Mouse (Mus musculus) midbrain, embryonic 14.5 days (tissue): Measurements from ENCODE around the gene D430042O09Rik. TPM values are rescaled to one million over a fixed set of nuclear protein-coding genes. Genes with fewer than 3 reads are reported as not detected.
A peak's percentile ranks its signal among the peaks of the same experiment; 100 is the strongest.
"Not testable (repeated sequence)": the region's sequence is repeated elsewhere in the genome, so short reads cannot be mapped to it uniquely, and the experiment has no call there.

Experiments used
- ATAC-seq: fragments of 200-750 bp; cut with Nextera tagmentation; 2 replicates; pipeline ENCODE4 v1.8.0; 2017; ENCODE audit warnings: moderate number of reproducible peaks, moderate library complexity; ENCODE audit not compliant: low FRiP score, low TSS enrichment
- DNase-seq: peaks from one replicate; pipeline ENCODE4 v3.0.0-alpha.2; 2015
- H3K27ac ChIP-seq: fragments of 300-500 bp; sonication (generic); replicated peaks from 2 replicates; pipeline ENCODE4 v1.5.1; 2014; ENCODE audit warnings: mild to moderate bottlenecking, low read depth, low read length, moderate library complexity
- H3K27me3 ChIP-seq: fragments of 300-500 bp; sonication (generic); 2 replicates; pipeline ENCODE4 v1.6.1; 2014; ENCODE audit warnings: low read length, control low read depth, mixed read lengths; ENCODE audit not compliant: control insufficient read depth, insufficient read depth
- H3K36me3 ChIP-seq: fragments of 300-500 bp; sonication (generic); 2 replicates; pipeline ENCODE4 v1.6.1; 2014; ENCODE audit warnings: low read length, control low read depth; ENCODE audit not compliant: control insufficient read depth, insufficient read depth
- H3K4me1 ChIP-seq: fragments of 300-500 bp; sonication (generic); 2 replicates; pipeline ENCODE4 v1.6.1; 2014; ENCODE audit warnings: mild to moderate bottlenecking, antibody characterized with exemption, low read length, control low read depth; ENCODE audit not compliant: control insufficient read depth, insufficient read depth
- H3K4me2 ChIP-seq: fragments of 300-500 bp; sonication (generic); 2 replicates; pipeline ENCODE4 v1.6.1; 2014; ENCODE audit warnings: mild to moderate bottlenecking, low read length, moderate library complexity
- H3K4me3 ChIP-seq: fragments of 300-500 bp; sonication (generic); replicated peaks from 2 replicates; pipeline ENCODE4 v1.5.1; 2014; ENCODE audit warnings: low read depth, low read length
- H3K9ac ChIP-seq: fragments of 300-500 bp; sonication (generic); replicated peaks from 2 replicates; pipeline ENCODE4 v1.6.1; 2014; ENCODE audit warnings: mild to moderate bottlenecking, low read length, moderate library complexity
- H3K9me3 ChIP-seq: fragments of 300-500 bp; sonication (generic); 2 replicates; pipeline ENCODE4 v1.6.1; 2016; ENCODE audit warnings: low read length, control low read depth, mixed read lengths; ENCODE audit not compliant: control insufficient read depth
- WGBS: fragments of 180-500 bp; shearing (Covaris S2); extraction: QIAGEN DNeasy Blood & Tissue Kit; methylation state at CpG from one replicate; pipeline ENCODE4 v1.1.7; 2014; 5-methylcytosine and 5-hydroxymethylcytosine counted together
- polyA plus RNA-seq: library from polyadenylated mRNA; unstranded; fragments of >200 nt; fragmentation: Nextera tagmentation; extraction: Ambion mirVana; gene quantifications from 2 replicates; pipeline ENCODE4 v1.2.1, GENCODE M21; 2014

Gene D430042O09Rik
- polyA plus RNA-seq, 1 experiment from 2014 or later, result 8.7 TPM

DNA sequence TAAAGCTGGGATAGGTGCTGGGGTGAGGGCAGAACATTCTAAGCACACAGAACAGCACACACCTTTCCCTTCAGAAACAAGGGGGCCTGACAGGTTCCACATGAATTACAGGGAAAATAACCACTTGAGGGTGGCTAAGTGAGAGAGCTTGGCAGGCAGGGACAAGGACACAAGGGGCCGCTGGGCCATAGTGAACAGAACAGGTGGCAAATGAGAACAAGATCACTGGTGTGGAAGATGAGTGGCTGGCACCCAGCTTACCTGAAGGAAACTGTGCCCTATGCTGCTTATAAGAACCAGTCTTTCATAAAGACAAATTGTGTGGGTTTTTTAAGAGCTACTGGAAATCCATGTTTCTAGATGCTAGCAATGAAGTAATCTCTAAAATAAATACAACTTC is 4.9 kb upstream of the D430042O09Rik start:
- Histone ChIP-seq H3K9me3 (no peaks in the 10 kb centered on the region), H3K36me3 (peaks cover 66% of the 10 kb centered on the region), H3K4me3 (no peak overlapping the region), H3K9ac (no peak overlapping the region), H3K4me1 (peaks cover 21% of the 10 kb centered on the region), H3K4me2 (no peak overlapping the region), H3K27me3 (no peaks in the 10 kb centered on the region), H3K27ac (no peak overlapping the region)
- ATAC-seq (no peak), DNase-seq (no peak)
- WGBS, result 91% methylated on average over 1 of the region's 1 CpGs

DNA sequence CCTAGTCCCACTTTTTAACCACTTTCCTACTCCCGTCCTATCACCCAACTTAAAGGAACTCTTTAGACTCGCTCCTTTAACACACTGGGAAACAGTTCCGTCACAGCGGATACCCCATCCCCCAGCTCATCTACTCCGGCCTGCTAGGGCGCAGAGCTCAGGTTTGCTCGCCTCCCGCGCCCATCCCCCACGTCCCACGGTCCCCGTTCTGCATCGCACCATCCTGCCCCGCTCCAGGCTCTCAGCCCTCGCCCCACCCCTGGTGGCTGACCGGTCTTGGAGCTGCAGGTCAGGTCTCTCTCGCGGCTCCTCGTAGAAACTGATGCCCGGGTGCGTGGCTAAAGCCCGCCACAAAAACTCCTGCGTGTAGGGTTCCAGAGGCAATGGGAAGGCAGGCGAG is 502 bp upstream of the D430042O09Rik start:
- H3K4me2 ChIP-seq, result peak overlapping the region; percentile 79
- peak overlapping the region; percentile 91 for H3K27ac ChIP-seq
- H3K9me3 ChIP-seq, result no peaks in the 10 kb centered on the region
- H3K4me1 ChIP-seq, result peaks cover 31% of the 10 kb centered on the region
- peak overlapping the region; percentile 86 for H3K9ac ChIP-seq
- under 1% methylated on average over 24 of the region's 24 CpGs for WGBS
- ATAC-seq, result peak; percentile 84
- H3K36me3 ChIP-seq, result peaks cover 23% of the 10 kb centered on the region
- no peaks in the 10 kb centered on the region for H3K27me3 ChIP-seq
- peak; percentile 75 for DNase-seq
- peak overlapping the region; percentile 80 for H3K4me3 ChIP-seq

DNA sequence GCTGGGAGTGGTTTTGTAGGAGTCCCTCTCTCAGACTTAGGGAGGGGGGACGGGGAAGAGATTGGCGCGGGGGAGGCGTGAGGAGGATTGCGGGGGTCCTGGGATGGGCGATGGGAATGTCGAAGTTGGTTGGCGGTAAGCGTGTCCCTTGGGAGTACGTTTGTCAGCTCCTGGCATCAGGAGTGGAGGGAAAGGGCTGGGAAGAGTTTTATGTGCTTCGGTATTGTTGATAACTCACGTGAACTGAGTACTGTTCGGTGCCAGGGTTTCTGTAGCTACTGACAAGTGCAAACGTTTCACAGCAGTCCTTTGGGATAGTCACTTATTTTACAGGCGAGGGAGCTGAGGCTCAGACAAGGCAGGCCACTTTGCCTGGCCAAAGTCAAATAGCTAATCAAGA is 412 bp downstream of the D430042O09Rik start:
- no peak for ATAC-seq
- H3K27me3 ChIP-seq, result no peaks in the 10 kb centered on the region
- H3K4me2 ChIP-seq, result peak overlapping the region; percentile 79
- peak overlapping the region; percentile 80 for H3K4me3 ChIP-seq
- H3K36me3 ChIP-seq, result peaks cover 14% of the 10 kb centered on the region
- H3K9ac ChIP-seq, result peak overlapping the region; percentile 69
- WGBS, result under 1% methylated on average over 15 of the region's 15 CpGs
- peaks cover 31% of the 10 kb centered on the region for H3K4me1 ChIP-seq
- peak; percentile 55 for DNase-seq
- no peaks in the 10 kb centered on the region for H3K9me3 ChIP-seq
- H3K27ac ChIP-seq, result peak overlapping the region; percentile 91

DNA sequence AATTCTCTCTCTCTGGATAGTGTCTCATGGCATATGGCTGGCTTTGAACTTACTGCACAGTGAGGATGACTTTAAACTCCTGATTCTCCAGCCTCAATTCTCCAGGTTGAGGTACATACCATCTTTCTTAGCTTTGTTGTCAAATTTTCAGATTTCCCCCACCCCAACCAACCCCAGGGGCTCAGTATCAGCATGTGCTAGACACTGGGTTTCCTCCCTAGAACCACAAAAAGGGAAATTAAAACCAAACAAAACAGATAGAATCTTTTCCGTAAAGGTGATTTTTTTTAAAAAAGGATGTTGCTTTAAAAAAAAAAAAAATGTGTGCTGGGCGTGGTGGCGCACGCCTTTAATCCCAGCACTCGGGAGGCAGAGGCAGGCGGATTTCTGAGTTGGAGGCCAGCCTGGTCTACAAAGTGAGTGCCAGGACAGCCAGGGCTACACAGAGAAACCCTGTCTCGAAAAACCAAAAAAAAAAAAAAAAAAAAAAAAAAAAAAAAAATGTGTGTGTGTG is 5.9 kb downstream of the D430042O09Rik start:
- H3K4me2 ChIP-seq, H3K4me3 ChIP-seq, DNase-seq, H3K4me1 ChIP-seq, H3K9me3 ChIP-seq, ATAC-seq, H3K36me3 ChIP-seq, H3K9ac ChIP-seq, H3K27me3 ChIP-seq, H3K27ac ChIP-seq: not testable (repeated sequence)
- WGBS, result 93% methylated on average over 6 of the region's 7 CpGs

DNA sequence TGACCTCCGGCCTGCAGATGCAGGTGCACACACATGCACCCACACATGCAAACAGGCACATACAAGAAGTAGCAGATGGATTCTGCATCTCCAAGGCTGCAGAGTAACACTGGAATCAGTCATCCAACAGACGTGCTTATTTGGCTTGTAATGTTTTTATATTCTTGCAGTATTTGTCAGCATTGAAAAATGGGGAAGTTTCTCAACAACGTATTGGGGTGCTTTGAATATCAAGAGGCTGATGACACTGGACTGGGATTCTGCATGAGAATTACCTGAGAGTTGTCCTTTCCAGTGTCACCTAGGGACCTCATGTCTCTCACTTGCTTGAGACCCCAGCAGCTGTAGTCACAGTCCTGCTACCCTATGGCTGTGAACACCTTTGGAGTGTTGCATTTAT is 7.1 kb downstream of the D430042O09Rik start:
- no peak overlapping the region for H3K4me3 ChIP-seq
- DNase-seq, result no peak
- H3K9me3 ChIP-seq, result no peaks in the 10 kb centered on the region
- WGBS, result 89% methylated on average over 3 of the region's 3 CpGs
- no peaks in the 10 kb centered on the region for H3K27me3 ChIP-seq
- H3K4me1 ChIP-seq, result no peaks in the 10 kb centered on the region
- ATAC-seq, result no peak
- no peak overlapping the region for H3K9ac ChIP-seq
- no peak overlapping the region for H3K4me2 ChIP-seq
- no peaks in the 10 kb centered on the region for H3K36me3 ChIP-seq
- no peak overlapping the region for H3K27ac ChIP-seq

DNA sequence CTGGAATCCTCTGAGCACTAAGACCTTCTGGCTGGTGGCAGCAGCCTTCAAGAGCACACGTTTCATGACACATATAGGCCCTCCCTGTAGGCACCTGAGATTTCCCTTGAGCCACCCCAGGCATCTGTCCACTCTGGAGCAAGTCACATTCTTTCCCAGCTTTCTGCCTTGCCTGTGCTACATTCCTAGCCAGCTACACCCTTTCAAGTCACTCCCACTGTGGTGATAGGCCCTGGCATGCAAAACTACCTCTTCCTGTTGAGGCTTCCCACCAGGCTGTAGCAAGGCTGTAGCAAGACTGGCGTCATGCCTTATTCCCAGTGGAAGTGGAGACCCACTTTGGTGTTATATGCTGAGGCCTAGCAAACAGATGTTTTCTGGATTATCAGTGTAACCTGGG is 9.0 kb downstream of the D430042O09Rik start:
- no peak overlapping the region for H3K9ac ChIP-seq
- no peaks in the 10 kb centered on the region for H3K36me3 ChIP-seq
- H3K27me3 ChIP-seq, result no peaks in the 10 kb centered on the region
- WGBS, result 76% methylated on average over 2 of the region's 2 CpGs
- H3K27ac ChIP-seq, result no peak overlapping the region
- H3K4me2 ChIP-seq, result no peak overlapping the region
- DNase-seq, result no peak
- H3K9me3 ChIP-seq, result no peaks in the 10 kb centered on the region
- ATAC-seq, result no peak
- H3K4me1 ChIP-seq, result no peaks in the 10 kb centered on the region
- H3K4me3 ChIP-seq, result no peak overlapping the region

DNA sequence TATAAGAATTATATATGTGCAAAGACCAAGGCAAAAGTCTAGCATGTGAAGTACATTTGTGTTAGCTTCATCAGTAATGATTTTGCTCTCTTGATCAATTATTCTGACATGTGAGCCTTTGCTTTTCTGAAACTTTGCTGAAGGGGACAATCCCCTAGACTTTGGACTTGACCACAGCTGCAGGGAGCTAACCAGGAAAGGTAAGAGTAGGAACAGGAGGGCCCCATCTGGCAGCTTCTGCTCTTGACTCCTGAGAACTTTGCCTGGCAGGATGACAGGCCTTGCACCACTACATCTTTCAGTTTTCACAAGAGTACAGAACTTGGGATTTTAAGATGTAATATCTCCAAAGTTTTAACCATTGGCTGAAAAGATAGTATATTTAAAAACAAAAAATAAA is 9.9 kb downstream of the D430042O09Rik start:
- Histone ChIP-seq H3K9ac (no peak overlapping the region), H3K27ac (no peak overlapping the region), H3K36me3 (no peaks in the 10 kb centered on the region), H3K4me2 (no peak overlapping the region), H3K27me3 (no peaks in the 10 kb centered on the region), H3K4me3 (no peak overlapping the region), H3K4me1 (no peaks in the 10 kb centered on the region), H3K9me3 (no peaks in the 10 kb centered on the region)
- no peak for DNase-seq
- no peak for ATAC-seq

DNA sequence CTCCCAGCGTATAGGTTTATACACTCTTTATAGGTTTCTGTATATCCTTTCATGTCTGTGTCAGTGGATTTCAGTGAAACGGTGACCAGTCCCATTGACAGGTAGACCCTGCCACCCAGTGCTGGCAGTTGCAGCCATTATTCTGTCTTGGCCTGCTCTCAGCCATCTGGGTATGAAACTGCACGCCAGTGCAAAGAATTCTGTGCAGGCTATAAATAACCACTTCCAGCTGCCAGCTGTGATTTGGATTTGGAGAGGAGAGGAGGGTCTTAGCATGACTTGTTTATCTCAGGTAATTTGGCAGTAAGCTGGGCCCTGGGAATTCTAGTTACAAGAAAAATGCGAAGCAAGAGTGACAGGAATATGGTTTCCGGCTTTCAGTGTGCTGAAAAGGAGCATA is 12.7 kb downstream of the D430042O09Rik start:
- Histone ChIP-seq H3K4me1 (peaks cover 3% of the 10 kb centered on the region; the same call in 1 of the 2 replicates), H3K36me3 (no peaks in the 10 kb centered on the region), H3K9me3 (no peaks in the 10 kb centered on the region), H3K27ac (no peak overlapping the region), H3K4me3 (no peak overlapping the region), H3K4me2 (no peak overlapping the region), H3K27me3 (no peaks in the 10 kb centered on the region), H3K9ac (no peak overlapping the region)
- no peak for DNase-seq
- WGBS, result 89% methylated on average over 5 of the region's 5 CpGs
- ATAC-seq, result no peak

DNA sequence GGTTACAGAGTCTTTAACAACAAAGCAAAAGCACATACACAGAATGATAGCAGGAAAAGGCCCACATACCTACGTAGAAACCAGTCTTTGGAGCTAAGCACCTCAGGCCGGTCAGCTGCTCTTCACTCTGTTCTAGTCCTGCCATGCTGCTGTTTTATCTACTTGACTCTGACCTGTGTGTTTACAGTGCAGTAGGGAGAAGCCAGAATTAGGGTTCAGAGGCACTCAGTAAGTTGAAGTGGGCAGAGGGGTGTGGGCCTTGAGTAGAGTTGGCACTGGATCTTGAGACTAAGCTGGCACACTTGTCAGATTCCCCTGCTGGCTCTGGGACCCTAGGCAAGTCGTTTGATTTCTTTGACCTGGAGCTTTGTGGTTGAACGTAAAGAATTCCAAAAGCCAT is 13.3 kb downstream of the D430042O09Rik start:
- no peak for DNase-seq
- no peak overlapping the region for H3K27ac ChIP-seq
- no peak overlapping the region for H3K9ac ChIP-seq
- H3K4me3 ChIP-seq, result no peak overlapping the region
- no peaks in the 10 kb centered on the region for H3K27me3 ChIP-seq
- WGBS, result 86% methylated on average over 4 of the region's 4 CpGs
- H3K36me3 ChIP-seq, result no peaks in the 10 kb centered on the region
- no peak for ATAC-seq
- H3K4me1 ChIP-seq, result peaks cover 3% of the 10 kb centered on the region; the same call in 1 of the 2 replicates
- no peak overlapping the region for H3K4me2 ChIP-seq
- no peaks in the 10 kb centered on the region for H3K9me3 ChIP-seq
